Mouse (Mus musculus) liver, embryonic 14.5 days (tissue): ENCODE data around the gene Pabpc4.
"Not testable (repeated sequence)": the region's sequence is repeated elsewhere in the genome, so short reads cannot be mapped to it uniquely, and the experiment has no call there.

ENCODE experiments used
- CTCF ChIP-seq: IDR thresholded peaks from 2 replicates; pipeline ENCODE4 v1.5.1; 2016; ENCODE audit warnings: antibody characterized with exemption, low read depth, control low read depth
- EP300 ChIP-seq: IDR thresholded peaks from 2 replicates; pipeline ENCODE4 v1.6.1; 2016; ENCODE audit warnings: antibody characterized with exemption, low read depth

DNA sequence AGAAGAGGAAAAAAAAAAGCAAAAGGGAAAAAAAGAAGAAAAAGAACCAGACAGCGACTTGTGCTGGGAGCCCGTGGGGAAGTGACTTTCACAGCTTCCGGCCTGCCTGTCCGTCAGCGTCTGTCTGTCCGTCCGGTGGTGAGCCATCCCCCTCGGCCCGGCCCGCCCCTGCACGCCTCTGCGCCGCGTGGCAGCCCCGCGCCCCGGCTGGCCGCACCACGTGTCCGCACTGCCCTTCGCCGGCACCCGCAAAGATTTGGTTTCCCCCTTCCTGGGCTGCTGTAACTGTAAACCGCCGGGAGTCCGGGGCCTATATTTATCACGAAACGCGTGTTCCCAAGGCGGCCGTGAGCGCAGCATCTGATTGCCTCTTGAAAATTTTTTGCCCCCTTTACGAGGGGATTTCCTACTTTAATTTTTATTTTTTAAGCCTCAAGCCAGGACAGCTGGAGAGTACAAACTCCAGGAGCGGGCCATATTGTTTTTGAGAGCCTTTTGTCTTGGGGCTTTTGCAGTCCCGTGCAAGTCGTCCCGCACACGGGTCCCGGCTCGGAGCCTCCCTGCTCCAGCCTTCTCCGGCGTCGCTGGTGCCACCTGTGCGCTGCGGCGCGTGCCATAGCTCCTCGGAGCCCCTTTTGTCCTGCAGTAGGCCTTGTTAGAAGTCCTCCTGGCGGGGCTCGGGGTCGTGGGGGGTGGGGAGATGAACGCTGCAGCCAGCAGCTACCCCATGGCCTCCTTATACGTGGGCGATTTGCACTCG is 20.9 kb downstream of the Pabpc4 start:
- TF ChIP-seq CTCF, EP300: not testable (repeated sequence)
